Mouse (Mus musculus) granulocyte monocyte progenitor cell, adult 5-6 weeks (primary cell): ENCODE results near the gene Itga3. TPM values are rescaled to one million over a fixed set of nuclear protein-coding genes. Genes with fewer than 3 reads are reported as not detected.

ENCODE experiments used
- ATAC-seq: replicated peaks from 2 replicates; pipeline ENCODE4 v1.8.0; 2016; ENCODE audit warnings: mild to moderate bottlenecking, moderate TSS enrichment, inconsistent platforms; ENCODE audit not compliant: poor library complexity, severe bottlenecking
- total RNA-seq, 2 experiments: library from RNA; stranded (forward) in 1 of 2; stranded (reverse) in 1 of 2; fragments of 200-712, 200-1000 nt in 1 of 2; fragments of >200 nt in 1 of 2; fragmentation: Nextera tagmentation in 1 of 2; gene quantifications; 2 replicates each; pipeline ENCODE4 v1.2.3; 2014 to 2017

The Itga3 gene
- total RNA-seq, 2 experiments from 2014 or later = not detected

DNA sequence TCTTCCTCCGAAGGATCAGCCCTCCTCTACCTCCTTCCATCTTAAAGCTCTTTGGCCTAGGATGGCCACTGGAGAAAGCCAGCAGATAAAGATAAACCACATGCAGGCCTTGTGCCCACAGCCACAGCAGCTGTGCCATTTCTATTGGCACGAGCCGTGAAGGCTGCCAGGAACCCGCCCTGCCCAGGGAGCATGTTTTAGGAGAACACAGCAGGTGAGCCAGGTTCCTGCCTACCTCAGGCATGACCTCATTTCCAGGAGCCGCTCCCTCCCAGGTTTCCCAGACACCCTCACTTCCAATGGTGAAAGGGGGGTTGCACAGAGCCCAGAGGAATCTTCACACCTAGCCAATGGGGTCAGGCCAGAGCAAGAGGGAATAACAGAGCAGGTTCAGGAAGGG lies 3.8 kb downstream of the Itga3 start:
- no peak for ATAC-seq

DNA sequence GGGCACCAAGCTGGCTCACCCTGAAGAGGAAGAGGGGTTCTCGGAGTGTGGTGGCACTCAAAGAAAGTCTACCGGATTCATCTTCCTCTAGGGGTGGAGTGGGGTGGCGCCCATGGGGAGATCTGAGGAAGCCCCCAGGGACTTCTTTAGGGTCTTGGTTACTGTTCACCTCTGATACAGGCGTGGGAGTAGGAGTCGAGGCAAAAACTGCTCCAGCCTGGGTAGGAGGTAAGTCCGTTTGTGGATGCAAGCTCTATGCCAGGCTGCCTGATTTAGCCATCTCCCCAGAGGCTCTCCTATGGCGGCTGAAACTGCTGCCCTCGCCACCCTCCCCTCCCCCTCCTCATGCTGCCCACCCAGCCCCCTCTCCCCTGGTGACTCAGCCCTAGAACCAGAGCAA lies 4.5 kb downstream of the Itga3 start:
- ATAC-seq = no peak

DNA sequence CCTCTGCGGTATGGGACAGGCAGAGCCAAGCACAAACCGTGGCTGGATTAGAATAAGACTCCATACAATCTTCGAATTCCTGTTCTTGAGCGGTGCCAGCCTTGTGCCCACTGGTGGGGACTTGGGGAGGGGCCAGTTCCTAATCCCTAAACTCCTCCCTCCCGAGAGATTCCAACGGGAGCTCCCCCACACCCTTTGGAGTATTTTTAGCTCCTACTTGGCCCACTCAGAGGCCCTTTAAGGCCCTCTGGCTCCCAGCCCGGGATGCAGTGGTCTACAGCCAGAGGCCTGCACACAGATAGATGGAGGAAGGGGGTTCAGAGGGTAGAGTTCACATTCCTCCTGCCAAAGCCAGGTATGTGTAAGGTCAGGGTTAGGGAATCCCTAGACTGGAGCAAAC lies 5.3 kb downstream of the Itga3 start:
- no peak for ATAC-seq

DNA sequence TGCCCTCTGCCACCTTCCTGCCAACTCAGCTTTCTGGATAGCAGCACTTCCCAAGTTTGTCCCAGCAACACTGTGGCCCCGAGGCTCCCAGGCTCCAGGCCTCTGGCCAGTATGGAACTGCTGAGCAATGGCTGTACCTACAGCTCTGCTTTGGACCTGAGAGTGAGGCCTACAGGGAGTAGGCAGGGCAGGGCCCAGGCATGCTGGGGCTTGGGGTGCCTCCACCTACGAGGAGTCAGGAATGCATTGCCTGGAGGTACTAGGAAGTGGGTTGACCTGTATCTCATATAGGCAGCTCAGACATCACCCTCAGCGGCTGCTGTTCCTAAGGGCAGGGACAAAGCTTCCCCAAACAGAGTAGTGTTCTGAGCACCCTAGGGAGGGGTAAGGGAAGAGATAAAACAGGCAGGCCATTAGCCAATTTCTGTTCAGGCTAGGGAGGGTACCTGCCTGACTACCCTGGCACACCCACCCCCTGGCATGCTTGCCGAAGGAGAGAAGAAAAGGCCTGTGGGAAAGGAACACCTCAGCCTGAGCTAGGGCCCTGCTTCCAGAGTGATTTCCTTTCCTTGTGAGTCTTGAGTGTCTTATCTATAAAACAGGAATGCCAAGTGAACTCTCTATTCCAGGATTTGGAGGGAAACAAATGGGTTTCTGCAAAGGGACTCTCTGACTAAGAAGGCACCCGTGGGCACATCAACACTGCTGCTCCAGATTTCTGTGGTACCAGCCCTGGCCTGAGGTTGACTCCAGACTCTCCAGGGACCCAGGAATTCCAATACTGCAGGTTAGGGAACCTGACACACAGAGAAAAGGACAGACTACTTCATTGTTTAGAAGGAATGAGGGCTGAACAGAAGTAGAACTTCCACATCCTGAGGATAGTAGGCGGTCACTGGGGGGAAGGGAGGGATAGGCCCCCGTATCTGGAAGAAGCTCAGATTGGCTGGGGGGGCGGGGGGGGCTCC lies 6.2 kb downstream of the Itga3 start:
- ATAC-seq = no peak

DNA sequence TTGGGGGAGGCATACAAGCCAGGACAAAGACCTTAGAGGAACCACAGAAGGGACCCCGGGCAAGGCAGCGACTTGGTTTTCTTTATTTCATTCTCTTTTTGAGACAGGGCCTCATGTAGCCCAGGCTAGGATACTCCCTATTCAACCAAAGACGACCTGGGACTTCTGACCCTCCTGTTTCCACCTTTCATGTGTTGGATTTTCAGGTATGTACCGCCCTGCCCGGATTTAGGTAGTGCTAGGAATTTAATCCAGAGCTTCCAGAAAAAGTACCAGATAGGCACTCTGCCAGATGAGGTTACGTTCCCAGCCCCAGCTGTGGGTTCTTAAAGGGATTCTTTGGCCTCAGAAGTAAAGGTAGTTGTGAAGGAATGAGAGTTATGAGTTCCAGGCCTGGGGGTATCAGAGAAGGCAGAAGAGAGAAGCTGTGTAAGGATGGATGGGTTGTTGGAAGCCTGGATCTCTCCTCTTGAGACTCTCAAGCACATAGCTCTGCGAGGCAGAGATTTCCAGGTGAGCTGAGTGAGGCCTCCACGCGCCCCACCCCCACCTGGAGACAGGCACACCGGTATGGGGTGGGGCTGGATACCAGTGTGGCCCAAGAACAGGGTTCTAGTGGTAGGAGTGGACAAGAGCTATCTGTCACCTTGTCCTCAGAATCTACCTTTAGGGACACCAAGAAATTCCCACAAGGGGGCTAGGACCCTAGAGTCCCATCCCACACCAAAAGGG lies 7.2 kb downstream of the Itga3 start:
- ATAC-seq = no peak

DNA sequence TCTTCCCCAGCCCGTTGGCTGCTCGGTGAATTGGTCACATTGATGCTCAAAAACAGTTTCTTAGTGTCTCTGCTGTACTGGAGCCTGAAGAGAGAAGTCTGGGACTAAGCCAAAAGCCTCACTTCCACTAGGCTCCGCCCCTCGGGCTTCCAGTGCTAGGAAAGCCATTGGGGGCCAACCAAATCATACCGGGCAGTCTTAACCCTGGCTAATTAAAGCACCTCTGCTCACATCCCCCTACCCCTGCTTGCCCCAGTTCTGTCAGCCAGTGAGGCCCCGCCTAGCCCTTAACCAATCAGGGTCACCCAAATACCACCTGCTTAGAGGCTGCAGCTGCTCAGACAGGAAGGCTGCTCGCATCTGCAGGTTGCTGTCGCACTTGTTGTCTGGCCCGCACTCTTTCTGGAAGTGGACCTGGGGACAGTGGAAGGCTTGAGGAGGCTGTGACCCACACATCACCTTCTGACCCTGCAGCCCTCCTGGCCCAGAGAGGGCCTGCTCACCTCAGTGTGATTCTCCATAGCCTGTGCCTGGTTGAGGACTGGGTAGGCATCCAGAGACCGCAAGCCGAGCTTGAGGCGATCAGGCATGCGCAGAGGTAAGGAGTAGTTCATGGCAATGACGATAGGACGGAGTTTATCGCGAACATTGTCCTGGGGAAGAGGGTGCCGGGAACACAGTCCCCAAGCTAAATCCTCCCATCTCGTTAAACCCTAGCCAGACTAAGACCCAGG lies 19.7 kb downstream of the Itga3 start:
- no peak for ATAC-seq

DNA sequence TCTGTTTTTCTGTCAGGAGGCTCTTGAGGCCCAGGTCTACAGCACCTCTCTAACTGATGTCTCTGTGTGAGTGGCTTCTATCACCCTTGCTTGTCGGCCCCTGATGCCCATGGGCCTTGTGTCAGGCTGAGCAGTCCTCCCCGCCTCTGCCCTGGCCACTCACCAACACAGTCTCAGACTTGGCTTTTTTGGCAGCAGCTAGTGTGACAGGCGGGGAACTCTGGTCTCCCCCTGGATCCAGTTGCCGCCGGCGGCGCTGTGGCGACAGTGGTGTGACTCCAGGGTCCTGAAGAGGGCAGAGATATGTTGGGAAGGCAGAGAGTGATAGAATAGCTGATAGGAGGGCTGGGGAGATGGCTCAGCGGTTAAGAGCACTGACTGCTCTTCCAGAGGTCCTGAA lies 23.5 kb downstream of the Itga3 start:
- no peak for ATAC-seq

DNA sequence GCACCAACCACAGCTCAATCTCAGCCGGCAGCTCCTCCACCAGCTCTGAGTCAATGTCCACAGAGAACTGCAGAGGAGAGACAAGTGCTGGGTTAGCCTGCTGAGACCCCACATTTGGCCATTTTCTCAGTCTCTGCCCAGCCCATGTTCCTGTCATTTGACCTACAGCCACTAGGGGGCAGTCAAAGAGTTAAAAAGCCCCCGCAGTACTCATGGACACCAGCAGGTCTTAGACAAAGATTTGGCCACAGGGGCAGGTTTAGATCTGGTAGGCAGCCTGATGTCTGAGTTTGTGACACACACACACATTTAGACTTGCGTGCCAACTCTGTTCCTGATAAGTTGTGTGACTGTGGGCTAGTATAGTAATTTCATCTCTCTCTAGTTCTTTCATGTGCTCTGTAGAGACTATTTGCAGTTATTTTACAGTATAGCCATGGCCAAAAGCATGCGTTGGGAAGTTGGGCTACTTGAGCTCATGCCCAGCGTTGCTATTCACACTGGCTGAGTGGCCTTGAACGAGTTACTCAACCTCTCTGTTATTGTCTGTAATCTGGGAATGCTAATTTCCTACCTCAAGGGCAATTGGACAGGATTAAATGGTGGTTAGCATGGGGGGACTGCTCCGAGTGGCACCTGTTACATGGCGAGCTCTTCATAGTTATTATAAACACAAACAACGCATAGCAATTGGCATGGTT lies 29.5 kb downstream of the Itga3 start:
- ATAC-seq = peak; percentile 86

DNA sequence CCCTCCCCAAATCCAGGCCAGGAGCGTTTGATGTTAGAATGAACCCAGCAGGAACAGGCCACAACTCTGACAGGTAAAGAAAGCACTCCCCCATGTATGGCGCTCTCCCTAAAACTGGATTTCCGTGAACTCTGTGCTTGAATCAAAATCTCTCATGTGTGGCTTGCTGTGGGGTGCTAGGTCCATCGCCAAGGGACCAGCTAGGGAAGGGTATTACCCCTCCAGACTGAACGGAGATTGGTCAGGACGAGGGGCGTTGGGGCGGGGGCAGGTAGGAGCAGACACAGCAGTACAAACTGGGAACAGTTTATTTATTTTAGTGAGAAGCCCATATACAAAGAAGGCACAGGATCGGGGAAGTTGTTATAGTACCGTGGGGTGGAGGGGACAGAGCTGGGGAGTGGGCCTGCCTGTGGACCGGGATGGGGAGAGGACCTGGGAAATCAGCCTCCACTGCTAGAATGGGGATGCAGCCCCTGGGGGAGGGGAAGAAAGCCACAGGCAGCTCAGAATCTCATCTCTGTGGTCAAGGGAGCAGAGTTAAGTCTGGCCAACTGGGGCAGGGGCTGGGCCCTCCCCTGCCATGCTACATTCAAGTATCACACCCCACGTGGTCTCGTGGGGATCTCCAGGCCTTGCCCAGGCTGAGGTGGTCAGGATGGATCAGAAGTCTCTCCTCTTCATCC lies 32.3 kb downstream of the Itga3 start:
- no peak for ATAC-seq

DNA sequence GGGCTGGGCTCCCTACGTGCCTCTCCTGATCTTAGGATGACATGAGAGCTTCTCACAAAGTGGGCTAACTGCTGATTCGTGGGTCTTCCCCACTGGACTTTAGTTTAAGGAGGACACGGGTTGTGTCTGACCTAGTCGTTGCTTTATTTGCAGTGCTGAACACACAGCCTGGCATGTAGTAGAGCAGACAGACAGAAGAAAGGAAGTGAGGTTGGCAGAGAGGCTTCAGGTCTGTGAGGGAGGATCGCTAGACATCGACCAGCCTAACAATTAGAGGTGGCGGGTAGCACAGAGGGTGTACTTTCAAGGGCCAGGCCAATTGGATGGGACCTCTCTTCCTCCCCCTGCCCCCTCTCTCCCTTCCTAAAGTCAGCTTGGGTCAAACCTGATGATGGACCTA lies 33.0 kb downstream of the Itga3 start:
- no peak for ATAC-seq

DNA sequence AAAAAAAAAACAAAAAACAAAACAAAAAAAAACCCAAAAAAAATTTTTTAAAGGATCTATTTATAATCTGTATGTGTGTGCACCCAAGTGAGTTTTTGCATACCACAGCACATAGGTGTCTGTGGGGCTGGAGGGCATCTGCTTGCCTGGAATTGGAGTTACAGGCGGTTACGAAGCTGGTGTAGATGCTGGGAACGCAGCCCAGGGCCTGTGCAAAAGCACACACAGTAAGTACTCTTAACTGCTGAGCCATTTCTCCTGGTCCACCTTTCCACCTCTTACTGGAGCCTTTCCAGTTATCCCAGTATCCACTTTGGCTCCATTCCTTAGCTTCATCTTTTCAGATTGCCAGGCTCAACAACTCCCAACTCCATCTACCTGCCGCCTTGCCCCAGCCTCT lies 33.5 kb downstream of the Itga3 start:
- ATAC-seq = no peak

DNA sequence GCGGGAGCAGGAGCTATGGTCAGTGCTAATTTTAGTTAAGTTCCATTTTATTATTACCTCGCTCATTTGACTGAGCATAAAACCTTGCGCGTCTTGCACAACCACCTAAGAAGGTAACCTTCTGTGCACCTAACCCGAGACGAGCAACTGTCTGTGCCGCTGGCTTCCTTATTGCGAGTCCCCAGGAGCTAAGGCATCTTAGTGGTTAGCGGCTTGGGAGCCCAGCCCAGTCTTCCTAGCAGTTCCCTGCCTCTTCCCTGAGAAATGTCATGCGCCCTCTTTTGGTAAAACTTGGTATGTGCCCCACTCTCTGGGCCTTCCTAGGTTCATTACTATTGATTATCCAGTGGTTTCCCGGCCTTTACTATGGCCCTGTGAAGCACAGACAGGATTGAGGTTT lies 34.5 kb downstream of the Itga3 start:
- ATAC-seq = peak; percentile 52

DNA sequence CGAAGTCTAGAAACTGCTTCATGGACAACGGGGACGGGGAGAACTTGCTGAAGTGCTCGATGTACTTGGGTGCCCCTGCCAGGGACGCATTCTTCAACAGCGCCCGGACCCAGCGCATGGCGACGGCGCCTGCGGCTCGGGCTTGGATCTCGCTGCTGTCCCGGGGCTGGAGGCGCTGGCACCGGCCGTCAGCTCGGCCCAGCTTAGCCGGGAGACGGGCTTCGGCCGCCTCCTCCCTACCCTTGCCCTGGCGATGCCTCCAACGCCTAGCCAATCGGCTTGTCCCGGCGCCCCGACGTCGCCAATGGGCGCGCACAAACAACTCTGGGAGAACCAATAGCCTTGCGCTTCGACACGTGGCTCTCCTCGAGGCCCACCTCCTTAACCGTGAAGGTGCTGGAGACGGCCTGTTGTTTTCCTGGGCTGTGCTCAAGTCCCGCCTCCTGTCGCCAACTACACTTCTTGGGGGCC lies 35.4 kb downstream of the Itga3 start, which contains the start of gene Pdk2:
Gene Pdk2 (minus strand): TSS at position 216 of the 471 bp plus-strand sequence.
- ATAC-seq = peak; percentile 95

DNA sequence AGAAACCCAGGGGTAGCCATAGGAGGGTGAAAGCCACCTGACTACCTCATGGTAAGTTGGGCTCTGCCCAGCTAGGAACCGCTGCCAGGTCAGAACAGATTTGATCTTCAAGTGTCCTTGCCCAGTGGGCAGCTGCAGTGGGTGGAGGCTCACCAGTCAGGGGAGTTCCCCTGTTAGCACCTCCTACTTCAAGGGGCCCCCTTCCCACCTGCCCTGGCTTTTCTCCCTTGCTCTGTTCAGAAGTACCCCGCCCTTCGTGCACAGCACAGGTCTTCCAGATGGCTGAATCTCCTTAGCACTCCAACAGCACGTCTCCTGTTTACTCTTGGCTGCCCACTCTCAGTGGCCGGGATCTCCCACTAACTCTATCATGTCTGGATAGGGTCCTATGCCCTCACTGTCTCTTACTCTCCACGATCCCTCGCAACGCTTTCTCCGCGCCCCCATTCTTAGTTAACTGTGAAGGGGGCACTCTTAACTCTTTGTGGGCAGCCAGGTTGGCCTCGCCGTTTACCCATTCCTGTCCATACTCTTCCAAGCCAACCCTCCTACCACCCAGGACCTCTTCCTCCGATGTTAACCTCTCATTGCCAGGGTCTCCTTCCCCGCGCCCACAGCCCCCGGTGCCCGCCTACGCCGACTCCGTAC lies 36.0 kb downstream of the Itga3 start:
- 0 out of 2 replicates have a peak, but pooled peaks have one; percentile 7 for ATAC-seq

DNA sequence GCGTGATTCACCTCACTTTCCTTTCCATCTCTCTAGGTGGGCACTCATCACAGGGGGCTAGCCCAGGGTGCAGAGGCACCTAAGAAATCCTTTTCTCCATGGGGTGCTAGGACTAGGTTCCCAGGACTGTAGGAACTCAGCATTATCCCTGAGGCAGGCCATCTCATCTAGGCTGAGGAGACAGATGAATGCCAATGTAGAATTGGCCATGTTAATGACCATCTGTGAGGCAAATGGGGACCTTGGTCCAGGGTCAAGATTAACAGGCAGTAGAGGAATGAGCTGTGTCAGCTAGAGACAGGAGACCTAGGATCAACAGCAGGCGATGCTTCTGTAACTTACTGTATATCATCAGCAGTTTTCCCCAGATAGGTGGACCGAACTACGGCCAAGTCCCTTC lies 36.8 kb downstream of the Itga3 start:
- ATAC-seq = no peak

DNA sequence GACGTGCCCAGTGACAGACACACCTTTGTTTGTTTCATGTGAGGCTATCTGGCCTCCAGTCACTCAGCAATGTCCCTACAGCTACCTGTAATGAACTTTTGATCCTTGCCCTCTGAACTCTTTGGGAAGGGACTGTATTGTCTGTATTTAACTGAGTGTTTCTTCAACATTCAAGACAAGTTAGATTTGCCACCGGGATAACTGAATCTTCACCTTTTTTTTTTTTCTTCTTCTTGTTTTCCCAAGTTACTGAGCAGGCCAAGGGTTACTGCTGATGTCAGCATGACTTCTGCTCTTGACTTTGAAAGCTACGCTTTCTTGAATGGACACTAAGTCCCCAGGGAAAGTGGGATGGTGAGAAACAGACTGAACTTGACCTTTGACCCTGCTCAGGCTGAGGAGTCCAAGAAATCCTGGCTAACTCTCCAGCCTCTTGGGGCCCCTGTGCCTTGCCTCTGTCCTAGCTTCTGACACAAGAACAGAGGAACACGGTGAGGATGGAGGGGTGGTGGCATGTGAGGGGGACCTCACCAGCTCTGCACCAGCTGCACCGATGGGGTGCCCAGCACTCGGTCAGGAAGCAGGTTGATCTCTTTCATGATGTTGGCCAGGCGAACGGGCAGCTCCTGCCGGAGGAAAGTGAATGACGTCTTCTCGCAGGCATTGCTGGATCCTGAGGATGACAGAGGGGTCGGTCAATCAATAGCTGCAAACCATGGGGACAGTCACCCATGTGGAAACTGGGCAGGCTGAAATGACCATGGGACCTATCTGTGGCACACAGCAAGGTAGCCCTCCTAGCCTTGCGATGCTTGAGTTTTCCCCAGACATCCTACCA lies 37.6 kb downstream of the Itga3 start:
- no peak for ATAC-seq

DNA sequence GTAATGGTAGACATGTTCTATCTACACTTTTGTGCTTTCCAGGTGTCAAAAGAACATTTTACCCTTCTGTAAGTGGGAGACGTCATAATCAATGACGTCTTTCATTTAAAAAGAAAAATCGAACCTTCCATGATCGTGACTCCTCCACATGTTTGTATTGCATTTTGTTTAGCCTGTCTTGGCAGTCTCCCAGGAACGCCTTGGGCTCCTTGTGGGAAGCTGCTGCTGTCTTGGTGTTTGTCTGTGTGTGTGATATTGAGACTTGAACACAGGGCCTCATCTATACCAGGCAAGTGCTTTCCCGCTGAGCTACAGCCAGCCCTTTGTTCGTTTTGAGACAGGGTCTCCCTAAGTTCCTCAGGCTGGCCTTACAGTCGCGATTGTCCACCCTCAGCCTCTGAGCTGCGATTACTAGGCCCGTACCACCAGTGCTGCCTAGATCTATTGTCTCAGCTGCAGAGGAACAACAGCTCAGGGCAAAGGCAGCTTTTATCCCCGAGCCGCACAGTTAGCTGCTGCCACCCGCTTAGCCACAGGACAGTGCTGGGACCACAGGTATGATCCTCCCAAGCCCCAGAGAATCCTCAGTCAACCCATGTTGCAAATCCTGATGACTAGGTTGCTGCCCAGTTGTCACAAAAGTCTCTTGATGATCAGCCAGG lies 38.3 kb downstream of the Itga3 start:
- no peak for ATAC-seq

DNA sequence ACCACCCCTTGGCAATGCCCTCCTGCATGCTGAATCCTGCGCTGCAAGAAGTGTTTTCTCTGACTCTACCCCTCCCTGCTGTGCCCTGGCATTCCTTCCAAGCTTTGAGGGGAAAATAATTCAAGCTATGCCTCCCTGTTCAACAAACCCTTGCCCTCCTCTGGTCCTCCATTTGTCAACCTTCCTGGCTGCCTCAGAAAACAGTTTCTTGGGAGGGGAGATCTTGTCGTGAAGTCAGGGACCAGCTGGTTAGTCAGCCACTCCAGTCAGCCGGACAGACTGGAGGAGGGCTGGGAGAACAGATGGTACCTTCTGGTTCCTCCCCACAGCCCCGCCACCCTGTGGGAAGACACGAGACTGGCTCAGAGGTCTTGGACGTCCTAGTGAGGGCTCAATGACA lies 39.3 kb downstream of the Itga3 start:
- no peak for ATAC-seq
